Mouse (Mus musculus) forebrain, embryonic 10.5 days (tissue): ENCODE results near the gene Lsg1. TPM values are rescaled to one million over a fixed set of nuclear protein-coding genes. Genes with fewer than 3 reads are reported as not detected.

ENCODE experiments used
- DNase-seq: peaks from one replicate; pipeline ENCODE4 v3.0.0-alpha.2; 2017; ENCODE audit warnings: low spot score; ENCODE audit errors: extremely low spot score
- H3K27ac ChIP-seq: fragments of 300-500 bp; sonication (generic); 2 replicates; pipeline ENCODE4 v1.5.1; 2016; ENCODE audit warnings: mild to moderate bottlenecking
- H3K27me3 ChIP-seq: fragments of 300-500 bp; sonication (generic); 2 replicates; pipeline ENCODE4 v1.6.1; 2016; ENCODE audit warnings: mild to moderate bottlenecking; ENCODE audit not compliant: poor library complexity, severe bottlenecking
- H3K36me3 ChIP-seq: fragments of 300-500 bp; sonication (generic); replicated peaks from 2 replicates; pipeline ENCODE4 v1.6.1; 2016; ENCODE audit warnings: mild to moderate bottlenecking, moderate library complexity
- H3K4me1 ChIP-seq: fragments of 300-500 bp; sonication (generic); 2 replicates; pipeline ENCODE4 v1.6.1; 2016
- H3K4me3 ChIP-seq: fragments of 300-500 bp; sonication (generic); 2 replicates; pipeline ENCODE4 v1.5.1; 2016; ENCODE audit warnings: mild to moderate bottlenecking, moderate library complexity
- H3K9me3 ChIP-seq: fragments of 300-500 bp; sonication (generic); 2 replicates; pipeline ENCODE4 v1.6.1; 2016; ENCODE audit warnings: mild to moderate bottlenecking, moderate library complexity
- WGBS: fragments of 180-500 bp; shearing (Covaris S2); methylation state at CpG from one replicate; pipeline ENCODE4 v1.1.7; 2016; 5-methylcytosine and 5-hydroxymethylcytosine counted together
- polyA plus RNA-seq: library from polyadenylated mRNA; unstranded; fragments of >200 nt; fragmentation: Nextera tagmentation; extraction: Ambion mirVana; gene quantifications from 2 replicates; pipeline ENCODE4 v1.2.1, GENCODE M21; 2016

Lsg1 gene
- polyA plus RNA-seq, 1 experiment from 2014 or later, result 87.4 TPM

DNA sequence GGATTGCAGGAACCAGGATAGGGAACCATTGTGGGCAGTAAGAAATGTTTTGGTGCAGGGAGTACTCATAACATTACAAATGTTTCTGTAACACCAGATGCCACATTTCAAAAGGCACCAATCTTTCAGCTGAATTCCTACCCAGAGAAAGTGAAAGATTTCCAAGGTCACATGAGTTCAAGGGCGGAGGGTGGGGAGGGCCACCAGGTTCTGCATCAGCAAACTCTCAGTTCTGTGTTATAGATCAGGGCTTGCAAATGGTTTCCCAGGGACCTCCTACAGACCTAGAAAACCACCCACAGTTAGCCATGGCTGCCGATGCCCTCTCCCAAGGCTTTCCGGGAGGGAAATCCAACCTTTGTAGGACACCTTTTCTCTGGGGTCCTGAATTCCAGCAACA lies 20.5 kb upstream of the Lsg1 start:
- no peak overlapping the region for H3K4me3 ChIP-seq
- DNase-seq, result no peak
- no peaks in the 10 kb centered on the region for H3K9me3 ChIP-seq
- WGBS, result 92% methylated on average over 3 of the region's 3 CpGs
- no peaks in the 10 kb centered on the region for H3K36me3 ChIP-seq
- no peak overlapping the region for H3K27ac ChIP-seq
- 0 out of 2 replicates have a peak, but pooled peaks cover 9% of the 10 kb centered on the region for H3K27me3 ChIP-seq
- H3K4me1 ChIP-seq, result peaks cover 36% of the 10 kb centered on the region

DNA sequence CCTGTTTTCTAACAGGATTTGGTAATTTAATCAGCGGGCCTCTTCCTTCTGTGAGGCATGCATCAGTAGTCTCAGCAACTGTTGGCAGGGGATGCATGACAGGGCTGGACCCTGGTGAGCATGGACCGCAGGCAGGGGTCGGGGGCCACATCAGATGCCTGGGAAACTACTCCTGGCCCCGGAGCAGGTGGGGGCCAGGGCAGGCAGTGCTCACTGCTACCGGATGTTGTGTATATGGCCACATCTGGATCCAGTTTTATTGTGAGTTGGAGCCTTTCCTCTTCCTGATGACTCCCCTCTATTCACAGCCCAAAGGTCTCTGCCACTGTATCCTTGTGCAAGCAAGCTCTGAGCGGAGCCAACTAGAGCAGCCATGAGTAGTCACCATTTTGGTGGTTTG lies 18.1 kb upstream of the Lsg1 start:
- Histone ChIP-seq H3K9me3 (no peaks in the 10 kb centered on the region), H3K4me3 (no peak overlapping the region), H3K4me1 (peaks cover 59% of the 10 kb centered on the region), H3K36me3 (no peaks in the 10 kb centered on the region), H3K27ac (peak overlapping the region; percentile 22; the same call in 1 of the 2 replicates), H3K27me3 (peaks cover 29% of the 10 kb centered on the region)
- DNase-seq, result no peak
- WGBS, result 59% methylated on average over 6 of the region's 6 CpGs

DNA sequence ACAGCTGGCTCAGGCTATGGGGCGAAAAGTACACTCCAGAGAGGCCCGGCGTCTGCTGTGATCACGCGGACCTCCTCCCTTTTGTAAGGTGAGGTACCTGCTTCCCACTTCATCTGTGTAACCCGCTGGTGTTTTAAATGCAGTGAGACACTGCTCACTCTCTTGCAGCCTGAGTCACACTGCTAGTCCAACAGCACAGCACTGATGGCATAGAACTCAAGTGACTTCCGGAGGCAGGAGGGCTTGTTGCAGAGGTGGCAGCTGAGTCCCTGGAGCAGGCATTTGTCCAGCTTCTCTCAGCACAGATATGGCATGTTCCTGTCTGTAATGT lies 17.4 kb upstream of the Lsg1 start:
- H3K4me1 ChIP-seq, result peaks cover 67% of the 10 kb centered on the region

DNA sequence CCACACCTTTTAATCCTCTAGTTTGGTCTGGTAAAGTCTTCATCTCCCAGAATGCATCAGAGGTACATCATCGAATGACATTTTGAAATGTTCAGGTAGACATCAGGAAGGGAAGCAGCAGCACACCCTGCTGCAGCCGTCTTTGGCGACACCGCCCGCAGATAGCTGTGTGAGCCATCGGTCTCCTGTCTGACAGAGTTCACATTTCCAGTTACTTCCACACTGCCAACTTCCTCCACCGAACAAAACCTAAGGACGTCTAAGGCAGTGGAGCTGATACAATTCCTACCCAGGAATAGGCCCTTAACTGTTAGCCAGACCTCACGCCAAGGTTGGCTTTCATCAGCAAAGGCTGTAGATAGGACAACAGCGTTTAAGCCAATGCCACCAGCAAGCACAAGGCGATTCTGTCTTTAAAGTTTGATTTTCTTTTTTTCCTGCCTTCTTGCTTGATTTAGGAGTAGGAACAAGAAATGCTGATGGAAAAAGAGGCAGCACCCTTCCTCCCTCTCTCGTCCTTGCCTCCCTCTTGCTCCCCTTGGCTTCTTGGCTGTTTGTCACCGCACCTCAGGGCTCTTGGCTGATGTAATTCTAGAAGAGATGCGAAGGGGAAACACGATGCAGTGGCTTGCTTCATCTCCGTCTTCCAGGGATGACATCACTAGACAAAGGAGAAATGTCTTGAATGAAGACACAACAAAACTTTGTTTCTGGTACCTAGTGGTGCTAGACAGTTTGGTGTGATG lies 16.8 kb upstream of the Lsg1 start:
- no peaks in the 10 kb centered on the region for H3K9me3 ChIP-seq
- no peak for DNase-seq
- H3K4me3 ChIP-seq, result no peak overlapping the region
- H3K27me3 ChIP-seq, result peaks cover 40% of the 10 kb centered on the region
- WGBS, result 80% methylated on average over 16 of the region's 16 CpGs
- peak overlapping the region; percentile 69; the same call in 1 of the 2 replicates for H3K27ac ChIP-seq
- no peaks in the 10 kb centered on the region for H3K36me3 ChIP-seq
- peaks cover 72% of the 10 kb centered on the region for H3K4me1 ChIP-seq

More for the DNA sequence above, 17.4 kb upstream of the Lsg1 start:
- Histone ChIP-seq H3K36me3 (no peaks in the 10 kb centered on the region), H3K27ac (peak overlapping the region; percentile 56), H3K4me3 (no peak overlapping the region), H3K9me3 (no peaks in the 10 kb centered on the region), H3K27me3 (peaks cover 36% of the 10 kb centered on the region)
- 89% methylated on average over 7 of the region's 7 CpGs for WGBS
- DNase-seq, result no peak

DNA sequence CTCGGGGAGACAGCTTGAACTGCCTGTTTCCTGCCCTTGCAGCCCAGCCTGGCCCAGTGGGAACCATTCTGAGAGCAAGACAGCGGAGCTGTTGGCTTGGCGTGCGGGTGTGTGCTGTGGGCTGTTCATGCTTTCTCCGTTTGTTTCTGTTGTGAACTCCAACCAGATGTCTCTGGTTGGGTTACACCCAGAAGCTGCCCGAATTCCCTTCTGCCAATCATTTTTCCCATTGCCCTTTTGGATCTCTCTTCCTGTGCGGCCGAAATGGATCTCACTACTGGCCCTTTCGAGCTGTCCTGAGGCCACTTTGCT lies 16.1 kb upstream of the Lsg1 start:
- Histone ChIP-seq H3K36me3 (no peaks in the 10 kb centered on the region), H3K9me3 (no peaks in the 10 kb centered on the region), H3K27ac (peak overlapping the region; percentile 69), H3K27me3 (peaks cover 47% of the 10 kb centered on the region), H3K4me3 (0 out of 2 replicates have a peak overlapping the region, but pooled peaks have one; percentile 3), H3K4me1 (peaks cover 75% of the 10 kb centered on the region)
- WGBS, result 68% methylated on average over 9 of the region's 9 CpGs
- peak; percentile 22 for DNase-seq

DNA sequence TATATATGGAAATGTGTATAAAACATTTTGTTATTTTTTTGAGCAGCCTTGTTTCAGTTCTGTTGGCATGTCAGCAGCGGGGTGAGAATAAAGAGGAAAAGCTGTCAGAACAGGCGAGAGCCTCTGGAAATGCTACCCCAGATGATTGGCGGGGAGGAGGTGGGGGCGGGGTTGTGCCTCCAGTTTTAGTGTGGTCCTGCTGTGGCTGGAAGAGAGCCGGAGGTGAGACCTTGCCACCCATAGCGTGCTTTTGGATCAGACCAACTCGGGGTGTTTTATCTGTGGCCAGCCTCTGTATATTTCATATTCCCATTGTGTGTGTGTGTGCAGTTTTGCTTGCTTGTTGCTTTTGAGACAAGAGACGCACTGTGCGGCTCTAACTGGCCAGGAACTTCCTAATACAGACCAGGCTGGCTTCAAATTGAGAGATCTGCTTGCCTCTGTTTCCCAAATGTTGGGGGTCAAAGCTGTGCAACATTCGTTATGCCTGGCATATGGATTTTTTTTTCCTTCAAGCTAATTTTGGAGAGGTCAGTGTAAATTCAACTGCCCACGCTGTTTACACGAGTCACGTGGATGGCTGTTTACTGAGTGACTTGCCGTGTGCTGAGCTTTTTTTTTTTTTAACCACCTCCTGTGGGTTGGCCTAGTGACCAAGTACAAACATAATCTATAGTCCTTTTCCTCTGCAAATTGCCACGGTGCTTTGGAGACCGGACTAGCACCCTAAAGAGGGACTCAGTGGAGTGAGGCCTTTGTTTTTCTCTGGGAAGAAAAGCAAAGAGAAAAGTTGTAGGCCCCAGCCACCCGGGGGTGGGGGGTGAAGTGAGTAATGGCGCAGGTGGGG lies 15.5 kb upstream of the Lsg1 start:
- WGBS, result 35% methylated on average over 18 of the region's 18 CpGs
- peak overlapping the region; percentile 64 for H3K4me3 ChIP-seq
- H3K9me3 ChIP-seq, result no peaks in the 10 kb centered on the region
- peak overlapping the region; percentile 69 for H3K27ac ChIP-seq
- DNase-seq, result peak; percentile 41
- H3K36me3 ChIP-seq, result no peaks in the 10 kb centered on the region
- H3K4me1 ChIP-seq, result peaks cover 75% of the 10 kb centered on the region
- H3K27me3 ChIP-seq, result peaks cover 49% of the 10 kb centered on the region

DNA sequence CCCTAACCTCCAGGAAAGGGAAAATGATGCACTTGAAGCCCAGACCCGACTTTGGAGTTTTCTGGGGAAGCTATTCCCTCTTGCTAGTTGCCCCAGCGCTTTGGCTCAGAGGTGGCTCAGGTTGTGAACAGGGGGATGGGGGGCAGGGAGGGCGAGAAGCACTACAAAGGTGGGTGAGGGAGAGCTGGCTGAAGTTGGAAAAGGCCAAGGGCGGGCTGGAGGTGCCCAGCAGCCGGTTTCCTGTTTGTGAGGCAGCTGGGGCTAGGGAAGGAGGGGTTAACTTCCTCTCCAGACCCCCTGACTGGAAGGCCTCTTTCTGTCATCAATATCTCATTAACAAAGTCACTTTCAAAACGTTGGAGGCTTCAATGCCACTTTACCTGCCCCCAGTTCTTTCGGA lies 14.6 kb upstream of the Lsg1 start:
- WGBS, result 25% methylated on average over 7 of the region's 7 CpGs
- Histone ChIP-seq H3K4me1 (peaks cover 81% of the 10 kb centered on the region), H3K27me3 (peaks cover 57% of the 10 kb centered on the region), H3K27ac (peak overlapping the region; percentile 79; the same call in 1 of the 2 replicates), H3K4me3 (peak overlapping the region; percentile 64), H3K36me3 (no peaks in the 10 kb centered on the region), H3K9me3 (no peaks in the 10 kb centered on the region)
- DNase-seq, result no peak

DNA sequence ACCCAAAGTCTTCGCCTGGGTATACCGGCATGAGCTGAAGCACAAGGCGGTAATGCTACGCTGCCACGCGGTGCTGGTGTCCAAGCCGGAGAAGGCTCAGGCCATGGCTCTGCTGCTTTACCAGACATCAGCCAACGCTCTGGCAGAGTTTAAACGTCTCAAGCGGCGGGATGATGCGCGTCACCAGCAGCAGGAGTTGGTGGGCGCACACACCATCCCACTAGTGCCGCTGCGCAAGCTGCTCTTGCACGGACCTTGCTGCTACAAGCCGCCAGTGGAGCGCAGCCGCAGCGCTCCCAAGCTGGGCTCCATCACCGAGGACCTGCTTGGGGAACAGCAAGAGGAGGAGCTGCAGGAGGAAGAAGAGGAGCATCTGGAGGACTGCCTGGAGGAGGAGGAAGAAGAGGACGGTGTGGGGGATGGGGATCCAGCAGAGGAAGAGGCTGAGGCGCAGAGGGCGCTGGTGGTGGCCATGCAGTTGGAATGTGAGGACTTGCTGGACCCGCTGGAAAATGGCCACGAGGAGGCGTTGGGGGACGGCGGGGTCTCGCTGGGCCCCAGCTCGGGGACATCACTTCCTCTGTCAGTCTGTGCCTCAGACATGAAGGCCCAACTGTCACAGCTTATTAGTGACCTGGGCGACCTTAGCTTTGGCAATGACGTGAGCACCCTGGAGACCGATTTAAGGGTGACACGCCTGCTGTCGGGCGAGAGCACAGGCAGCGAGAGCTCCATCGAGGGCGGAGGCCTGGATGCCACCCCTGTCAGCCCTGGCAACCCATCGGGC lies 13.8 kb upstream of the Lsg1 start:
- peaks cover 86% of the 10 kb centered on the region for H3K4me1 ChIP-seq
- DNase-seq, result peak; percentile 70
- no peaks in the 10 kb centered on the region for H3K36me3 ChIP-seq
- WGBS, result 10% methylated on average over 42 of the region's 42 CpGs
- H3K4me3 ChIP-seq, result peak overlapping the region; percentile 64
- no peaks in the 10 kb centered on the region for H3K9me3 ChIP-seq
- peaks cover 64% of the 10 kb centered on the region for H3K27me3 ChIP-seq
- peak overlapping the region; percentile 79 for H3K27ac ChIP-seq

DNA sequence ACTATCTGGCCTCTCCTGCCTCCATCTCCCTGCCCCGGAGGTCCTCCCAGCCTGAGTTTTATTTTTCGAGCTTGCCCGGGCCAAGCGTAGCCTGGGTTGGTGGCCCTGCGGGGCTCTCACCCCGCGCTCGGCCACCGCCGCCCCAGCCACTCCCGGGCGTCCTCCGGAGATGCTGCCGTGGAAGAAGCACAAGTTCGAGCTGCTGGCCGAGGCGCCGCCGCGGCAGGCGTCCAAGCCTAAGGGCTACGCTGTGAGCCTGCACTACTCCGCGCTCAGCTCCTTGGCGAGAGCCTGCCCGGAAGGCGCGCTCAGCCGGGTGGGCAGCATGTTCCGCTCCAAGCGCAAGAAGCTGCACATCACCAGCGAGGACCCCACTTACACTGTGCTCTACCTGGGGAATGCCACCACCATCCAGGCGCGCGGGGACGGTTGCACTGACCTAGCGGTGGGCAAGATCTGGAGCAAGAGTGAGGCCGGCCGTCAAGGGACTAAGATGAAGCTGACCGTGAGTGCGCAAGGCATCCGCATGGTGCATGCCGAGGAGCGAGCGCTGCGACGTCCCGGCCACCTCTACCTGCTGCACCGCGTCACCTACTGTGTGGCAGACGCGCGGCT lies 13.1 kb upstream of the Lsg1 start:
- peak; percentile 66 for DNase-seq
- H3K27ac ChIP-seq, result peak overlapping the region; percentile 79
- 0% methylated on average over 53 of the region's 53 CpGs for WGBS
- no peaks in the 10 kb centered on the region for H3K36me3 ChIP-seq
- H3K4me3 ChIP-seq, result peak overlapping the region; percentile 64
- no peaks in the 10 kb centered on the region for H3K9me3 ChIP-seq
- peaks cover 86% of the 10 kb centered on the region for H3K4me1 ChIP-seq
- peaks cover 71% of the 10 kb centered on the region for H3K27me3 ChIP-seq

DNA sequence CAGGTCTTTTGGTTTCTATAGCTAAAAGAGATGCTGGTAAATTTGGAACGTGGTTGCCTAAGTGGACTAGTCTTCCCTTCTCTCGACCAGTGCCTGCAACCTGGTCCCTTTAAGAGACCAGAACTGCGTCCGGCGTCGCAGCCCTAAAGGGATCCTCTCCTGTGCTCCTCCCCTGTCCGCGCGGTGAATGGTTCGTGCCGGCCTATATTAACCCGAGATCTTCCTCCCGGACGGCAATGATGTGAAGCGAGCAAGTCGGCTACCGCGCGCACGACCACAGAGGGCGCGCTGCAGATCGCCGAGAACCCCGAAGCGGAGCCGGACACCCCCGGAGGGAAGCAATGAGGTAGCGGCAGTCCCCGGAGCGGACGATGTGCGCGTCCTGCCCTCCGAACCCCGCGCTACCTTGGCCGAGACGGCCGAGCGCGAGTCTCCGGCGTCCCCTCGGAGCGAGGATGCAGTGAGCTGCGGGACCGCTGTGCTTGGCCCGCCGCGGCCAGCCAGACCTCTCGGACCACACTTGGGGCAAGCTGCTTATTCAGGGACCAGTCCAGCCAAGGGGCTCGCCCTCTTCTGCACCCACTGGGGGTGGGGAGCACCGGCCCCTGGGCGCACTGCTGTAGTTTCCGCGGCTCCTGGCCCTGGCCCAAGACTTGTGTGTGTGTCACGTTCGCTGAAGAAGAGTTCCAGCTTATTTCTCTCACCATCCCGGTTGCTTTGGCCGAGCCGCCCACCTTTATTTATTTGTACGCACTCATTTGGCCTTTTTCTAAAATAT lies 12.3 kb upstream of the Lsg1 start, which contains the start of gene Fam43a:
Gene Fam43a (plus strand): TSS at position 233 of the 778 bp plus-strand sequence.
- under 1% methylated on average over 63 of the region's 63 CpGs for WGBS
- no peaks in the 10 kb centered on the region for H3K9me3 ChIP-seq
- peaks cover 79% of the 10 kb centered on the region for H3K4me1 ChIP-seq
- no peaks in the 10 kb centered on the region for H3K36me3 ChIP-seq
- H3K27ac ChIP-seq, result peak within 1 kb of the TSS; percentile 79
- H3K27me3 ChIP-seq, result peaks cover 80% of the 10 kb centered on the region
- DNase-seq, result peak; percentile 89
- peak within 1 kb of the TSS; percentile 64 for H3K4me3 ChIP-seq

DNA sequence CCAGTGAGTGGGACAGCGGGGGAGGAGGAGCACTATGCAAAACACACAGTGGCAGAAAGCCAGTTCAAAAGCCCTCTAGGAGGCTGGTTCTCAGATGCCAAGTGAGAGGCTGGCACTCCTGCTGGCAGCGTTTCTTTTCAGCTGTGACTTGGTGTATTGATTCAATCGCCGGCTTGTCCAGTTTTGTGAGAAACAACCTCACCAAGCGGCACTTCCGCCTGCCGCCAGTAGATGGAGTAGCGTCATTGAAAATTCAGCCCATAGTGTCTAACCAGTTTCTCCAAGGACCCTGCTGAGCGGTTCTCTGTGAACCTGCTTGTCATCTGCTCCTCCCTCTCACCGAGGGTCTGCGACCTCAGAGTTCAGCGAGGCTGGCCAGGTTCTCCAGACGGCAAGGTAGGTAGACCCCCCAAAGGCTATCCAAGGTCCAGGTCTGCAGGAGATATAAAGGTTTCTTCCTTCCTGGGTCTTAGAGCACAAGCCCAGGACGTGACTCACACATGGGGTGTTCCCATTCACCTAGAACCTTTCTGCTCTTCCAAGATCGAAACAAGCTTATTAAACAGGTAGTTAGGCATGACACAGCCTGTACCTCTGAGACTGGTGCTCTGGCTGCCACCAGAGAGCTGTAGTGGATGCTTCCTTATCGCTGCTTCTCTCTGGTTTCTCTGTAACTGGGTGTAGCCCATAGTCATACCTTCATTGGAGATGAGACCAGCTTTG lies 9.7 kb upstream of the Lsg1 start:
- H3K36me3 ChIP-seq, result no peaks in the 10 kb centered on the region
- no peaks in the 10 kb centered on the region for H3K9me3 ChIP-seq
- H3K27me3 ChIP-seq, result peaks cover 69% of the 10 kb centered on the region
- H3K4me3 ChIP-seq, result peak overlapping the region; percentile 31; the same call in 1 of the 2 replicates
- H3K27ac ChIP-seq, result no peak overlapping the region
- H3K4me1 ChIP-seq, result peaks cover 53% of the 10 kb centered on the region
- 11% methylated on average over 16 of the region's 16 CpGs for WGBS
- peak; percentile 87 for DNase-seq
